Mouse (Mus musculus) heart, postnatal 0 days (tissue): Measurements from ENCODE around the gene Slc27a2. TPM values are rescaled to one million over a fixed set of nuclear protein-coding genes. Genes with fewer than 3 reads are reported as not detected.

Source experiments
- ATAC-seq: fragments of 200-750 bp; cut with Nextera tagmentation; 2 replicates; pipeline ENCODE4 v1.8.0; 2017; ENCODE audit warnings: low read depth, moderate number of reproducible peaks, moderate library complexity; ENCODE audit not compliant: insufficient read depth
- DNase-seq: peaks from one replicate; pipeline ENCODE4 v3.0.0-alpha.2; 2016; ENCODE audit warnings: low spot score
- H3K27ac ChIP-seq: fragments of 300-500 bp; sonication (generic); 2 replicates; pipeline ENCODE4 v1.5.1; 2014; ENCODE audit warnings: low read depth, mild to moderate bottlenecking
- H3K27me3 ChIP-seq: fragments of 300-500 bp; sonication (generic); 2 replicates; pipeline ENCODE4 v1.6.1; 2014; ENCODE audit warnings: low read length, mixed read lengths; ENCODE audit not compliant: control insufficient read depth, insufficient read depth
- H3K36me3 ChIP-seq: fragments of 300-500 bp; sonication (generic); replicated peaks from 2 replicates; pipeline ENCODE4 v1.6.1; 2014; ENCODE audit warnings: low read length, mixed read lengths; ENCODE audit not compliant: control insufficient read depth, insufficient read depth
- H3K4me1 ChIP-seq: fragments of 300-500 bp; sonication (generic); 2 replicates; pipeline ENCODE4 v1.6.1; 2014; ENCODE audit warnings: antibody characterized with exemption; ENCODE audit not compliant: control insufficient read depth, insufficient read depth
- H3K4me2 ChIP-seq: fragments of 300-500 bp; sonication (generic); 2 replicates; pipeline ENCODE4 v1.6.1; 2014; ENCODE audit warnings: low read depth, mild to moderate bottlenecking, low read length, moderate library complexity
- H3K4me3 ChIP-seq: fragments of 300-500 bp; sonication (generic); 2 replicates; pipeline ENCODE4 v1.5.1; 2014; ENCODE audit warnings: low read depth, low read length
- H3K9ac ChIP-seq: fragments of 300-500 bp; sonication (generic); replicated peaks from 2 replicates; pipeline ENCODE4 v1.6.1; 2014; ENCODE audit warnings: low read depth, low read length, mixed read lengths
- H3K9me3 ChIP-seq: fragments of 300-500 bp; sonication (generic); replicated peaks from 2 replicates; pipeline ENCODE4 v1.6.1; 2016; ENCODE audit warnings: low read length; ENCODE audit not compliant: control insufficient read depth
- CTCF ChIP-seq: IDR thresholded peaks from 2 replicates; pipeline ENCODE4 v1.5.1; 2016; ENCODE audit warnings: antibody characterized with exemption, control low read depth, low read depth
- EP300 ChIP-seq: IDR thresholded peaks from 2 replicates; pipeline ENCODE4 v1.6.1; 2016; ENCODE audit warnings: antibody characterized with exemption, low read depth
- WGBS: fragments of 180-500 bp; shearing (Covaris S2); extraction: QIAGEN DNeasy Blood & Tissue Kit; methylation state at CpG from one replicate; pipeline ENCODE4 v1.1.7; 2014; 5-methylcytosine and 5-hydroxymethylcytosine counted together
- polyA plus RNA-seq: library from polyadenylated mRNA; unstranded; fragments of >200 nt; fragmentation: Nextera tagmentation; extraction: Ambion mirVana; gene quantifications from 2 replicates; pipeline ENCODE4 v1.2.1, GENCODE M21; 2015
- total RNA-seq: library from RNA; depleted of rRNA; stranded (reverse); fragments of >200 nt; gene quantifications from 2 replicates; pipeline ENCODE4 v1.2.3, GENCODE M21; 2014; ENCODE audit warnings: low replicate concordance

The Slc27a2 gene
- total and polyA plus RNA-seq, 2 experiments from 2014 or later = 0.14 TPM; not detected in 1

- 29% methylated on average over 14 of the region's 14 CpGs for WGBS
Observed at GRCm38 (mm10) chr2:126619249-126619704, 67.1 kb downstream of the Slc27a2 start, which contains the start of gene Hdc. Gene Hdc, minus strand, starts transcription at chr2:126619299.

GRCm38 (mm10) chr2:126622455-126622854 lies 70.2 kb downstream of the Slc27a2 start:
- TF ChIP-seq CTCF = no peak
- no peak for TF ChIP-seq EP300
- Histone ChIP-seq H3K4me1 (peaks cover 13% of the 10 kb centered on the region; the same call in 1 of the 2 replicates), H3K27ac (no peak overlapping the region), H3K9me3 (no peaks in the 10 kb centered on the region), H3K4me2 (no peak overlapping the region), H3K4me3 (no peak overlapping the region), H3K36me3 (no peaks in the 10 kb centered on the region), H3K27me3 (no peaks in the 10 kb centered on the region), H3K9ac (no peak overlapping the region)
- 77% methylated on average over 2 of the region's 2 CpGs for WGBS
- no peak for ATAC-seq
- no peak for DNase-seq

More at GRCm38 (mm10) chr2:126619249-126619704, 67.1 kb downstream of the Slc27a2 start, which contains the start of gene Hdc:
- H3K27ac ChIP-seq = peak within 1 kb of the TSS; percentile 67
- H3K36me3 ChIP-seq = no peaks in the 10 kb centered on the region
- no peaks in the 10 kb centered on the region for H3K27me3 ChIP-seq
- no peaks in the 10 kb centered on the region for H3K9me3 ChIP-seq
- peaks cover 13% of the 10 kb centered on the region; the same call in 1 of the 2 replicates for H3K4me1 ChIP-seq
- ATAC-seq (0 out of 2 replicates have a peak, but pooled peaks have one; percentile 22), DNase-seq (peak; percentile 48)
- TF ChIP-seq EP300 (no peak), CTCF (no peak)
- H3K4me2 ChIP-seq = peak within 1 kb of the TSS; percentile 46
- peak within 1 kb of the TSS; percentile 25 for H3K9ac ChIP-seq
- no peak within 1 kb of the TSS for H3K4me3 ChIP-seq

- Histone ChIP-seq H3K4me3 (no peak overlapping the region), H3K27me3 (no peaks in the 10 kb centered on the region), H3K9ac (no peak overlapping the region), H3K9me3 (no peaks in the 10 kb centered on the region), H3K36me3 (no peaks in the 10 kb centered on the region), H3K4me2 (no peak overlapping the region), H3K4me1 (peaks cover 12% of the 10 kb centered on the region; the same call in 1 of the 2 replicates), H3K27ac (no peak overlapping the region)
- ATAC-seq (no peak), DNase-seq (no peak)
- TF ChIP-seq EP300 = no peak
Observed at GRCm38 (mm10) chr2:126623138-126623537, 70.9 kb downstream of the Slc27a2 start.

GRCm38 (mm10) chr2:126628455-126628995 lies 76.3 kb downstream of the Slc27a2 start:
- no peak overlapping the region for H3K9ac ChIP-seq
- 86% methylated on average over 9 of the region's 9 CpGs for WGBS
- ATAC-seq (no peak), DNase-seq (no peak)
- no peaks in the 10 kb centered on the region for H3K9me3 ChIP-seq
- H3K27me3 ChIP-seq = no peaks in the 10 kb centered on the region
- TF ChIP-seq CTCF (no peak), EP300 (no peak)
- H3K4me2 ChIP-seq = no peak overlapping the region
- H3K36me3 ChIP-seq = peaks cover 30% of the 10 kb centered on the region
- no peak overlapping the region for H3K4me3 ChIP-seq
- H3K27ac ChIP-seq = no peak overlapping the region
- H3K4me1 ChIP-seq = no peaks in the 10 kb centered on the region

- Histone ChIP-seq H3K9ac (no peak overlapping the region), H3K27me3 (no peaks in the 10 kb centered on the region), H3K9me3 (no peaks in the 10 kb centered on the region), H3K4me2 (no peak overlapping the region), H3K36me3 (peaks cover 41% of the 10 kb centered on the region), H3K27ac (no peak overlapping the region), H3K4me1 (no peaks in the 10 kb centered on the region), H3K4me3 (no peak overlapping the region)
- no peak for DNase-seq
- WGBS = 83% methylated on average over 2 of the region's 2 CpGs
- no peak for TF ChIP-seq EP300
- no peak for TF ChIP-seq CTCF
- ATAC-seq = no peak
Observed at GRCm38 (mm10) chr2:126633165-126633564, 81.0 kb downstream of the Slc27a2 start.
